12 mouse cellular contexts compared by ENCODE assay signal in the genomic region with DNA sequence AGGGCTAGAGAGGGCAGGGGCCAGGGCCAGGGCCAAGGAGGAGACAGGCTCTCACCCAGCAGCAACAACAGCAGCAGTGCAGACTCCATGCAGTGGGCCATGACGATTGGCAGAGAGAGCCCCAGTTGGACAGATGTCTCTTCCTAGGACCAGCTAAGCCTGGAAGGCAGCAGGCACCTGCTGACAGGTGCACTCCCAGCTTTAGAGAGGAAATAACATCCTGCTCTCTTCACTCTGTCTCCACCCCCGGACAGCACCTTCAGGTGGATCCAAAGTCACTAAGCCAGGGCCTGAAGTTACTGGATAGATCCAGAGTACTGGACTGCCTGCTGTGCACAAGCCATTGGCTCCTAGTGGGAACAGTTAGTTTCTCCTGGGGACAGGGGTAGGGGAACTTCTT. TPM values are rescaled to one million over a fixed set of nuclear protein-coding genes. Genes with fewer than 3 reads are reported as not detected.
A peak's percentile ranks its signal among the peaks of the same experiment; 100 is the strongest.
DNase-seq lines count a peak whose midpoint lies in the region; ATAC-seq and TF ChIP-seq lines count a peak whose summit lies in the region.
"Had no signal": no experiment of that assay in that cellular context is flagged by ENCODE, and none has a peak within 500 bp of the region (broad histone marks: within the 10 kb centered on the region; RNA-seq: fewer than 3 reads in every experiment).

A gene (minus strand): TSS at position 101 of the 400 bp plus-strand sequence.

- TF ChIP-seq POLR2A in cerebellum, adult 2 months (IDR thresholded peaks at IDR 0.05; ENCODE audit: borderline replicate concordance, insufficient read depth, low read length), result no peak

- peak within 1 kb of the TSS; percentile 90 for H3K4me2 ChIP-seq in hindbrain, postnatal 0 days (ENCODE audit: low read depth, low read length)
- H3K4me2 ChIP-seq in midbrain, embryonic 16.5 days (ENCODE audit: low read length), result peak within 1 kb of the TSS; percentile 63

- no peaks in the 10 kb centered on the region for H3K4me1 ChIP-seq in cerebellum, adult 2 months (ENCODE audit: control insufficient read depth, insufficient read depth, low read length)
- peaks cover 6% of the 10 kb centered on the region; the same call in 1 of the 2 replicates for H3K4me1 ChIP-seq in hindbrain, postnatal 0 days (ENCODE audit: insufficient read depth, low read length)
- H3K4me1 ChIP-seq in midbrain, embryonic 16.5 days (ENCODE audit: control insufficient read depth, insufficient read depth, low read length), result peaks cover 10% of the 10 kb centered on the region

- WGBS in cerebellum, adult 2 months, result 51% methylated on average over 2 of the region's 2 CpGs
- 59% methylated on average over 2 of the region's 2 CpGs for WGBS in hindbrain, postnatal 0 days
- 69% methylated on average over 2 of the region's 2 CpGs for WGBS in midbrain, embryonic 16.5 days

- ATAC-seq in hindbrain, postnatal 0 days, result no peak
- ATAC-seq in midbrain, embryonic 16.5 days, result no peak
- ATAC-seq: Patski had no signal

- H3K36me3 ChIP-seq in hindbrain, postnatal 0 days (ENCODE audit: insufficient read depth, low read length), result no peaks in the 10 kb centered on the region
- no peaks in the 10 kb centered on the region for H3K36me3 ChIP-seq in midbrain, embryonic 16.5 days (ENCODE audit: control insufficient read depth, insufficient read depth, low read length)

- no peaks in the 10 kb centered on the region for H3K27me3 ChIP-seq in cerebellum, adult 2 months (ENCODE audit: control insufficient read depth, insufficient read depth, low read length)
- no peaks in the 10 kb centered on the region for H3K27me3 ChIP-seq in hindbrain, postnatal 0 days (ENCODE audit: insufficient read depth, low read length)
- peaks cover 9% of the 10 kb centered on the region for H3K27me3 ChIP-seq in midbrain, embryonic 16.5 days (ENCODE audit: control insufficient read depth, insufficient read depth, low read depth, low read length)
- H3K27me3 ChIP-seq: Patski had no signal

- no peak within 1 kb of the TSS for H3K4me3 ChIP-seq in cerebellum, adult 2 months (replicated peaks; ENCODE audit: insufficient read depth, low read depth, low read length)
- H3K4me3 ChIP-seq in hindbrain, postnatal 0 days (ENCODE audit: low read length), result peak within 1 kb of the TSS; percentile 56
- peak within 1 kb of the TSS; percentile 48 for H3K4me3 ChIP-seq in midbrain, embryonic 16.5 days (ENCODE audit: low read depth, low read length)

- no peaks in the 10 kb centered on the region for H3K9me3 ChIP-seq in hindbrain, postnatal 0 days (ENCODE audit: low read length)
- no peaks in the 10 kb centered on the region for H3K9me3 ChIP-seq in midbrain, embryonic 16.5 days (replicated peaks; ENCODE audit: control insufficient read depth, low read length, poor library complexity, severe bottlenecking)

- no peak for TF ChIP-seq CTCF in cerebellum, adult 2 months (IDR thresholded peaks at IDR 0.05; ENCODE audit: borderline replicate concordance, insufficient read depth, low read depth, low read length)
- no peak for TF ChIP-seq CTCF in hindbrain, postnatal 0 days (IDR thresholded peaks at IDR 0.05; ENCODE audit: low read depth)

- peak within 1 kb of the TSS; percentile 73; the same call in 1 of the 2 replicates for H3K9ac ChIP-seq in hindbrain, postnatal 0 days (replicated peaks; ENCODE audit: low read length)
- H3K9ac ChIP-seq in midbrain, embryonic 16.5 days (ENCODE audit: low read depth, low read length), result peak within 1 kb of the TSS; percentile 64

- DNase-seq in cerebellum, adult 2 months, result no peak
- no peak for DNase-seq in cerebellum, adult 8-10 months
- DNase-seq in left cerebral cortex, adult 18-20 months (ENCODE audit: low spot score in 2 of 2), result no peak
- DNase-seq in left cerebral cortex, adult 9 months (ENCODE audit: low spot score in 2 of 2), result no peak
- no peak for DNase-seq in hindbrain, postnatal 0 days (ENCODE audit: low spot score)
- no peak for DNase-seq in c-Kit-positive CD71-positive TER-119-positive erythroid progenitor cells, embryonic 14.5 days (ENCODE audit: low spot score)
- no peak for DNase-seq in lung, postnatal 10 days
- DNase-seq: gastrocnemius, postnatal 25 days; thymus, adult 18-20 months had no signal

- no peak within 1 kb of the TSS for H3K27ac ChIP-seq in cerebellum, adult 2 months (ENCODE audit: insufficient read depth, low read length)
- H3K27ac ChIP-seq in hindbrain, postnatal 0 days, result no peak within 1 kb of the TSS
- peak within 1 kb of the TSS; percentile 78 for H3K27ac ChIP-seq in midbrain, embryonic 16.5 days (ENCODE audit: low read length)

RNA-seq across cellular contexts. Expression of the gene that starts here (rescaled TPM):
- 75.1 and 87.0 TPM in 2 replicates for polyA plus RNA-seq in cerebellum, adult 2 months (2012; rRNA removed)
- total RNA-seq in left cerebral cortex, adult 18-20 months (2021), result 10 to 100 TPM; 53.4 to 58.4 TPM
- 72.6 and 83.3 TPM in 2 replicates for total RNA-seq in hindbrain, postnatal 0 days (2014; rRNA removed)
- 52.0 and 57.1 TPM in 2 replicates for polyA plus RNA-seq in hindbrain, postnatal 0 days (2015; fragmentation: Nextera tagmentation; extraction: Ambion mirVana)
- 45.9 and 49.8 TPM in 2 replicates for polyA plus RNA-seq in midbrain, embryonic 16.5 days (2015; fragmentation: Nextera tagmentation; extraction: Ambion mirVana)
- total RNA-seq: liver, adult 2 months had no signal
